Mouse (Mus musculus): ENCODE data around the gene Prmt8.

Gene Prmt8

GRCm38 (mm10) chr6:127739921-127740320 lies 29.4 kb downstream of the Prmt8 start:
- no peak for DNase-seq (ENCODE audit: low spot score)

- DNase-seq (ENCODE audit: low spot score) = no peak
Observed at GRCm38 (mm10) chr6:127735130-127735981, 33.9 kb downstream of the Prmt8 start.

GRCm38 (mm10) chr6:127723126-127723525 lies 46.1 kb downstream of the Prmt8 start:
- no peak for DNase-seq (ENCODE audit: low spot score)

GRCm38 (mm10) chr6:127719875-127720274 lies 49.4 kb downstream of the Prmt8 start:
- DNase-seq (ENCODE audit: low spot score) = no peak

GRCm38 (mm10) chr6:127717239-127718137 lies 51.8 kb downstream of the Prmt8 start:
- DNase-seq (ENCODE audit: low spot score) = no peak

GRCm38 (mm10) chr6:127715428-127715827 lies 53.8 kb downstream of the Prmt8 start:
- no peak for DNase-seq (ENCODE audit: low spot score)

GRCm38 (mm10) chr6:127714906-127715305 lies 54.4 kb downstream of the Prmt8 start:
- no peak for DNase-seq (ENCODE audit: low spot score)

GRCm38 (mm10) chr6:127708218-127708628 lies 61.0 kb downstream of the Prmt8 start:
- DNase-seq (ENCODE audit: low spot score) = no peak

GRCm38 (mm10) chr6:127701036-127701783 lies 68.1 kb downstream of the Prmt8 start:
- no peak for DNase-seq (ENCODE audit: low spot score)

GRCm38 (mm10) chr6:127693681-127694080 lies 75.6 kb downstream of the Prmt8 start:
- DNase-seq (ENCODE audit: low spot score) = no peak

GRCm38 (mm10) chr6:127692298-127692697 lies 77.0 kb downstream of the Prmt8 start:
- DNase-seq (ENCODE audit: low spot score) = no peak

- DNase-seq (ENCODE audit: low spot score) = no peak
Observed at GRCm38 (mm10) chr6:127687181-127687860, 82.0 kb downstream of the Prmt8 start.

- DNase-seq (ENCODE audit: low spot score) = no peak
Observed at GRCm38 (mm10) chr6:127684981-127685380, 84.3 kb downstream of the Prmt8 start.

- no peak for DNase-seq (ENCODE audit: low spot score)
Observed at GRCm38 (mm10) chr6:127683561-127683960, 85.7 kb downstream of the Prmt8 start.

- DNase-seq (ENCODE audit: low spot score) = no peak
Observed at GRCm38 (mm10) chr6:127680784-127681183, 88.5 kb downstream of the Prmt8 start.

GRCm38 (mm10) chr6:127678998-127679397 lies 90.3 kb downstream of the Prmt8 start:
- DNase-seq (ENCODE audit: low spot score) = no peak

GRCm38 (mm10) chr6:127678320-127678719 lies 91.0 kb downstream of the Prmt8 start:
- no peak for DNase-seq (ENCODE audit: low spot score)

- DNase-seq (ENCODE audit: low spot score) = no peak
Observed at GRCm38 (mm10) chr6:127676866-127677265, 92.4 kb downstream of the Prmt8 start.

- DNase-seq (ENCODE audit: low spot score) = no peak
Observed at GRCm38 (mm10) chr6:127672071-127672470, 97.2 kb downstream of the Prmt8 start.

GRCm38 (mm10) chr6:127670031-127670430 lies 99.2 kb downstream of the Prmt8 start:
- DNase-seq (ENCODE audit: low spot score) = no peak

GRCm38 (mm10) chr6:127669313-127669712 lies 100.0 kb downstream of the Prmt8 start:
- no peak for DNase-seq (ENCODE audit: low spot score)

GRCm38 (mm10) chr6:127663263-127663662 lies 106.0 kb downstream of the Prmt8 start:
- peak; percentile 68 for DNase-seq (ENCODE audit: low spot score)

Measured in left cerebral cortex, adult 11 months (tissue).